Mouse (Mus musculus): ENCODE measurements around the gene C1qa. TPM values are rescaled to one million over a fixed set of nuclear protein-coding genes. Genes with fewer than 3 reads are reported as not detected.
A peak's percentile ranks its signal among the peaks of the same experiment; 100 is the strongest.

Gene C1qa
- polyA plus RNA-seq, 1 experiment from 2014 or later: 8.1 TPM

- peaks cover 17% of the 10 kb centered on the region for H3K4me1 ChIP-seq
- H3K27me3 ChIP-seq (replicated peaks; ENCODE audit: low read depth, poor library complexity, severe bottlenecking): peaks cover 71% of the 10 kb centered on the region
- H3K4me3 ChIP-seq: peak overlapping the region; percentile 31; the same call in 1 of the 2 replicates
- 6% methylated on average over 15 of the region's 15 CpGs for WGBS
- H3K9me3 ChIP-seq: no peaks in the 10 kb centered on the region
- H3K27ac ChIP-seq (replicated peaks): no peak overlapping the region
- no peak for DNase-seq (ENCODE audit: low spot score)
- H3K36me3 ChIP-seq (replicated peaks): no peaks in the 10 kb centered on the region
Observed at GRCm38 (mm10) chr4:136895861-136896260, 2.7 kb downstream of the C1qa start.

GRCm38 (mm10) chr4:136894821-136895220, 3.8 kb downstream of the C1qa start:
- peaks cover 71% of the 10 kb centered on the region for H3K27me3 ChIP-seq (replicated peaks; ENCODE audit: low read depth, poor library complexity, severe bottlenecking)
- peaks cover 17% of the 10 kb centered on the region for H3K4me1 ChIP-seq
- H3K4me3 ChIP-seq: no peak overlapping the region
- H3K27ac ChIP-seq (replicated peaks): no peak overlapping the region
- H3K36me3 ChIP-seq (replicated peaks): no peaks in the 10 kb centered on the region
- no peaks in the 10 kb centered on the region for H3K9me3 ChIP-seq
- no peak for DNase-seq (ENCODE audit: low spot score)
- 76% methylated on average over 4 of the region's 4 CpGs for WGBS

GRCm38 (mm10) chr4:136893691-136894543, 4.7 kb downstream of the C1qa start:
- peaks cover 71% of the 10 kb centered on the region for H3K27me3 ChIP-seq (replicated peaks; ENCODE audit: low read depth, poor library complexity, severe bottlenecking)
- DNase-seq (ENCODE audit: low spot score): peak; percentile 69
- H3K27ac ChIP-seq (replicated peaks): no peak overlapping the region
- peaks cover 17% of the 10 kb centered on the region for H3K4me1 ChIP-seq
- H3K9me3 ChIP-seq: no peaks in the 10 kb centered on the region
- WGBS: 7% methylated on average over 9 of the region's 9 CpGs
- H3K4me3 ChIP-seq: no peak overlapping the region
- H3K36me3 ChIP-seq (replicated peaks): no peaks in the 10 kb centered on the region

GRCm38 (mm10) chr4:136892811-136893210, 5.8 kb downstream of the C1qa start, which contains the start of gene C1qc:
Gene C1qc, minus strand, starts transcription at chr4:136893065.
- no peak for DNase-seq (ENCODE audit: low spot score)
- H3K27ac ChIP-seq (replicated peaks): no peak within 1 kb of the TSS
- H3K4me1 ChIP-seq: peaks cover 17% of the 10 kb centered on the region
- no peak within 1 kb of the TSS for H3K4me3 ChIP-seq
- H3K36me3 ChIP-seq (replicated peaks): no peaks in the 10 kb centered on the region
- peaks cover 66% of the 10 kb centered on the region for H3K27me3 ChIP-seq (replicated peaks; ENCODE audit: low read depth, poor library complexity, severe bottlenecking)
- 55% methylated on average over 5 of the region's 5 CpGs for WGBS
- H3K9me3 ChIP-seq: no peaks in the 10 kb centered on the region

GRCm38 (mm10) chr4:136892371-136892770, 6.2 kb downstream of the C1qa start:
- no peak for DNase-seq (ENCODE audit: low spot score)
- H3K27ac ChIP-seq (replicated peaks): no peak overlapping the region
- H3K9me3 ChIP-seq: no peaks in the 10 kb centered on the region
- no peaks in the 10 kb centered on the region for H3K36me3 ChIP-seq (replicated peaks)
- 62% methylated on average over 7 of the region's 7 CpGs for WGBS
- no peak overlapping the region for H3K4me3 ChIP-seq
- H3K4me1 ChIP-seq: peaks cover 17% of the 10 kb centered on the region
- peaks cover 61% of the 10 kb centered on the region for H3K27me3 ChIP-seq (replicated peaks; ENCODE audit: low read depth, poor library complexity, severe bottlenecking)

- Histone ChIP-seq H3K36me3 (replicated peaks) (no peaks in the 10 kb centered on the region), H3K9me3 (no peaks in the 10 kb centered on the region), H3K4me3 (no peak overlapping the region), H3K27me3 (replicated peaks; ENCODE audit: low read depth, poor library complexity, severe bottlenecking) (peaks cover 49% of the 10 kb centered on the region), H3K27ac (replicated peaks) (no peak overlapping the region), H3K4me1 (peaks cover 10% of the 10 kb centered on the region)
- 88% methylated on average over 4 of the region's 4 CpGs for WGBS
- DNase-seq (ENCODE audit: low spot score): no peak
Observed at GRCm38 (mm10) chr4:136891115-136891514, 7.5 kb downstream of the C1qa start.

- H3K27me3 ChIP-seq (replicated peaks; ENCODE audit: low read depth, poor library complexity, severe bottlenecking): peaks cover 37% of the 10 kb centered on the region
- WGBS: 87% methylated on average over 15 of the region's 15 CpGs
- H3K9me3 ChIP-seq: no peaks in the 10 kb centered on the region
- no peak overlapping the region for H3K4me3 ChIP-seq
- no peak overlapping the region for H3K27ac ChIP-seq (replicated peaks)
- H3K4me1 ChIP-seq: 0 out of 2 replicates have a peak, but pooled peaks cover 5% of the 10 kb centered on the region
- no peak for DNase-seq (ENCODE audit: low spot score)
- H3K36me3 ChIP-seq (replicated peaks): no peaks in the 10 kb centered on the region
Observed at GRCm38 (mm10) chr4:136889981-136890380, 8.6 kb downstream of the C1qa start.

GRCm38 (mm10) chr4:136887714-136888113, 10.9 kb downstream of the C1qa start:
- DNase-seq (ENCODE audit: low spot score): no peak
- Histone ChIP-seq H3K36me3 (replicated peaks) (no peaks in the 10 kb centered on the region), H3K27ac (replicated peaks) (no peak overlapping the region), H3K4me3 (no peak overlapping the region), H3K9me3 (no peaks in the 10 kb centered on the region), H3K4me1 (no peaks in the 10 kb centered on the region), H3K27me3 (replicated peaks; ENCODE audit: low read depth, poor library complexity, severe bottlenecking) (peaks cover 15% of the 10 kb centered on the region)
- WGBS: 69% methylated on average over 5 of the region's 5 CpGs

- H3K27me3 ChIP-seq (replicated peaks; ENCODE audit: low read depth, poor library complexity, severe bottlenecking): no peaks in the 10 kb centered on the region
- WGBS: 77% methylated on average over 7 of the region's 7 CpGs
Observed at GRCm38 (mm10) chr4:136886101-136886500, 12.5 kb downstream of the C1qa start, which contains the start of gene C1qb. Gene C1qb, minus strand, starts transcription at chr4:136886187.

GRCm38 (mm10) chr4:136878601-136879000, 20.0 kb downstream of the C1qa start:
- Histone ChIP-seq H3K4me3 (no peak overlapping the region), H3K27me3 (replicated peaks; ENCODE audit: low read depth, poor library complexity, severe bottlenecking) (no peaks in the 10 kb centered on the region), H3K9me3 (no peaks in the 10 kb centered on the region), H3K36me3 (replicated peaks) (no peaks in the 10 kb centered on the region), H3K27ac (replicated peaks) (no peak overlapping the region), H3K4me1 (no peaks in the 10 kb centered on the region; the same call in 1 of the 2 replicates)
- WGBS: 23% methylated on average over 5 of the region's 5 CpGs
- no peak for DNase-seq (ENCODE audit: low spot score)

More at GRCm38 (mm10) chr4:136886101-136886500, 12.5 kb downstream of the C1qa start, which contains the start of gene C1qb:
- Histone ChIP-seq H3K4me3 (no peak within 1 kb of the TSS), H3K9me3 (no peaks in the 10 kb centered on the region), H3K4me1 (no peaks in the 10 kb centered on the region), H3K36me3 (replicated peaks) (no peaks in the 10 kb centered on the region), H3K27ac (replicated peaks) (no peak within 1 kb of the TSS)
- no peak for DNase-seq (ENCODE audit: low spot score)

GRCm38 (mm10) chr4:136878171-136878570, 20.4 kb downstream of the C1qa start:
- Histone ChIP-seq H3K27ac (replicated peaks) (no peak overlapping the region), H3K4me1 (no peaks in the 10 kb centered on the region; the same call in 1 of the 2 replicates), H3K9me3 (no peaks in the 10 kb centered on the region), H3K4me3 (no peak overlapping the region), H3K36me3 (replicated peaks) (no peaks in the 10 kb centered on the region), H3K27me3 (replicated peaks; ENCODE audit: low read depth, poor library complexity, severe bottlenecking) (no peaks in the 10 kb centered on the region)
- whole genome bisulfite sequencing: 49% methylated on average over 8 of the region's 8 CpGs
- DNase-seq (ENCODE audit: low spot score): no peak

- H3K4me1 ChIP-seq: no peaks in the 10 kb centered on the region; the same call in 1 of the 2 replicates
- H3K36me3 ChIP-seq (replicated peaks): no peaks in the 10 kb centered on the region
- no peaks in the 10 kb centered on the region for H3K27me3 ChIP-seq (replicated peaks; ENCODE audit: low read depth, poor library complexity, severe bottlenecking)
- no peaks in the 10 kb centered on the region for H3K9me3 ChIP-seq
- DNase-seq (ENCODE audit: low spot score): peak; percentile 71
- no peak overlapping the region for H3K4me3 ChIP-seq
- 20% methylated on average over 7 of the region's 7 CpGs for WGBS
- H3K27ac ChIP-seq (replicated peaks): no peak overlapping the region
Observed at GRCm38 (mm10) chr4:136876971-136877370, 21.6 kb downstream of the C1qa start.

GRCm38 (mm10) chr4:136875012-136875411, 23.6 kb downstream of the C1qa start:
- Histone ChIP-seq H3K4me1 (no peaks in the 10 kb centered on the region; the same call in 1 of the 2 replicates), H3K9me3 (no peaks in the 10 kb centered on the region), H3K27ac (replicated peaks) (no peak overlapping the region), H3K4me3 (no peak overlapping the region), H3K27me3 (replicated peaks; ENCODE audit: low read depth, poor library complexity, severe bottlenecking) (peaks cover 1% of the 10 kb centered on the region; the same call in 1 of the 2 replicates), H3K36me3 (replicated peaks) (no peaks in the 10 kb centered on the region)
- DNase-seq (ENCODE audit: low spot score): no peak
- WGBS: 92% methylated on average over 14 of the region's 14 CpGs

Data from embryonic facial prominence, embryonic 10.5 days (tissue).